Mouse (Mus musculus) forebrain, embryonic 13.5 days (tissue): ENCODE measurements at regions not wholly inside any gene's neighbourhood (a gene's known extent, or its start where the extent isn't known, plus 50 kb on each side); places are given as distances from the start of the nearest gene placed in this dataset.

ENCODE experiments used
- ATAC-seq: fragments of 200-750 bp; cut with Nextera tagmentation; 2 replicates; pipeline ENCODE4 v1.8.0; 2017
- H3K27ac ChIP-seq: fragments of 300-500 bp; sonication (generic); 2 replicates; pipeline ENCODE4 v1.5.1; 2015; ENCODE audit warnings: inconsistent platforms, mild to moderate bottlenecking, moderate library complexity
- H3K27me3 ChIP-seq: fragments of 300-500 bp; sonication (generic); 2 replicates; pipeline ENCODE4 v1.6.1; 2015; ENCODE audit warnings: mild to moderate bottlenecking, inconsistent platforms
- H3K36me3 ChIP-seq: fragments of 300-500 bp; sonication (generic); 2 replicates; pipeline ENCODE4 v1.6.1; 2015; ENCODE audit warnings: mild to moderate bottlenecking, inconsistent platforms; ENCODE audit not compliant: poor library complexity, severe bottlenecking
- H3K4me1 ChIP-seq: fragments of 300-500 bp; sonication (generic); 2 replicates; pipeline ENCODE4 v1.6.1; 2015; ENCODE audit warnings: inconsistent platforms
- H3K4me2 ChIP-seq: fragments of 300-500 bp; sonication (generic); 2 replicates; pipeline ENCODE4 v1.6.1; 2015; ENCODE audit warnings: inconsistent platforms, mild to moderate bottlenecking, moderate library complexity
- H3K4me3 ChIP-seq: fragments of 300-500 bp; sonication (generic); 2 replicates; pipeline ENCODE4 v1.5.1; 2015; ENCODE audit warnings: mild to moderate bottlenecking, inconsistent platforms
- H3K9ac ChIP-seq: fragments of 300-500 bp; sonication (generic); 2 replicates; pipeline ENCODE4 v1.6.1; 2015; ENCODE audit warnings: mild to moderate bottlenecking, inconsistent platforms
- H3K9me3 ChIP-seq: fragments of 300-500 bp; sonication (generic); replicated peaks from 2 replicates; pipeline ENCODE4 v1.6.1; 2016; ENCODE audit warnings: inconsistent platforms
- WGBS: fragments of 180-500 bp; shearing (Covaris S2); methylation state at CpG from one replicate; pipeline ENCODE4 v1.1.7; 2015; 5-methylcytosine and 5-hydroxymethylcytosine counted together

DNA sequence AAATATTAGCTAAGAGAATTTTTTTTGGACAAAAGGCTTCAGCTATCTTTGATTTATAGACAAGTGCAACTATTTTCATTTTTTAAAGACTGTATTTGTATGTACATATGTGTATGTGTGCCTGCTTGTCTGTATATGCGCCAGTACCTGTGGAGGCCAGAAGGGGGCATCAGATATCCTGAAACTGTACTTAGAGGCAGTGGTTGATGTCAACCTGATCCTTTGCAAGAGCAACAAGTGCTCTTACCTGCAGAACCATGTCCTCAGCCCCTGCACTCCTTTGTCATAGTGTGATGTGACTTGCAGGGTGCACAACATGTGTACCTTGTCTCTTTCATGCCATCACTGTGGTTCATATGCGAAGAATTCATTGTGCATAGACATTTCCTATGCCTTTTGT, 379.5 kb downstream of the Bckdhb start:
- WGBS, result 96% methylated on average over 2 of the region's 2 CpGs
- ATAC-seq, result no peak
- H3K4me2 ChIP-seq, result no peak overlapping the region
- no peaks in the 10 kb centered on the region for H3K27me3 ChIP-seq
- no peak overlapping the region for H3K27ac ChIP-seq
- no peaks in the 10 kb centered on the region for H3K4me1 ChIP-seq
- no peak overlapping the region for H3K4me3 ChIP-seq
- no peaks in the 10 kb centered on the region for H3K36me3 ChIP-seq
- no peak overlapping the region for H3K9ac ChIP-seq
- no peaks in the 10 kb centered on the region; the same call in 1 of the 2 replicates for H3K9me3 ChIP-seq

DNA sequence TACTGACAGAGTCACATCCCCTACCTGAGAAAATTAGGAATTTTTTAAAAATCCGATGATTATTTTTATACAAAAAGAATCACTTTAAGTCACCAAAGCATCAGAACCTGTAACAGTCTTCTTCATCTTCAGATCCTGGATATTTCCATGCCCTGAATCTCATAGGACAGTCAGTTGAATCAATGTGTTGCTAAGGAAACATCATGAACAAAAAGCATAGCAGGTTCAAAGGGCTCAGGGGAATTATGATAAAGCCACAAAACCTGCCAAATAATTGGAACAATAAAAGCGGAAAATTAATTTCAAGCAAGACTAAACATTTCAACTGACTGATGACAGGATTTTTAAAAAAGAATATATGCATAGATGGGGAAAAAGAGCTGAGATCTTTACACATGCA, 393.9 kb downstream of the Bckdhb start:
- H3K4me2 ChIP-seq, result no peak overlapping the region
- H3K4me3 ChIP-seq, result no peak overlapping the region
- no peaks in the 10 kb centered on the region for H3K36me3 ChIP-seq
- H3K27ac ChIP-seq, result no peak overlapping the region
- ATAC-seq, result no peak
- H3K9me3 ChIP-seq, result no peaks in the 10 kb centered on the region
- 80% methylated on average over 2 of the region's 2 CpGs for WGBS
- H3K9ac ChIP-seq, result no peak overlapping the region
- H3K4me1 ChIP-seq, result no peaks in the 10 kb centered on the region; the same call in 1 of the 2 replicates
- no peaks in the 10 kb centered on the region for H3K27me3 ChIP-seq

DNA sequence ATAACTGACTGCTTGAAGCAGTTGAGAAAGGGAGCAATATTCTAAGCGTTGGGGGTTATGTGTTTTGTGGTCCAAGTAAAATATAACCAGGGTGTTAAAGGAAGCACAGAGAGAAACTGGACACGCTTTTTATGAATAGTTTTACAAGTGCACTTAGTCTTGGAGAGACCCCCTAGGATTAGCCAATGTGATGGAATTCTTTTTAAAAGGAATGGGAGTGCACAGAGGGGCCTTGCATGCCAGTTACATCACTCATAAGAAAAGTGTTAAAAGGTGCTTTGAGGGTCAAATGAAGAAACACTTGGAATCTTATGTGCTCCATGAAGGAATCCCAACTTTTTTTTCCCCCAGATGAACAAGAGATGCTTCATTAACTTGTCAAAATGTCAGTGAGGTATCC, 394.4 kb downstream of the Bckdhb start:
- H3K9ac ChIP-seq, result no peak overlapping the region
- no peaks in the 10 kb centered on the region for H3K9me3 ChIP-seq
- no peaks in the 10 kb centered on the region; the same call in 1 of the 2 replicates for H3K4me1 ChIP-seq
- no peaks in the 10 kb centered on the region for H3K27me3 ChIP-seq
- no peaks in the 10 kb centered on the region for H3K36me3 ChIP-seq
- H3K4me3 ChIP-seq, result no peak overlapping the region
- WGBS, result 45% methylated on average over 2 of the region's 2 CpGs
- no peak for ATAC-seq
- no peak overlapping the region for H3K4me2 ChIP-seq
- H3K27ac ChIP-seq, result no peak overlapping the region

DNA sequence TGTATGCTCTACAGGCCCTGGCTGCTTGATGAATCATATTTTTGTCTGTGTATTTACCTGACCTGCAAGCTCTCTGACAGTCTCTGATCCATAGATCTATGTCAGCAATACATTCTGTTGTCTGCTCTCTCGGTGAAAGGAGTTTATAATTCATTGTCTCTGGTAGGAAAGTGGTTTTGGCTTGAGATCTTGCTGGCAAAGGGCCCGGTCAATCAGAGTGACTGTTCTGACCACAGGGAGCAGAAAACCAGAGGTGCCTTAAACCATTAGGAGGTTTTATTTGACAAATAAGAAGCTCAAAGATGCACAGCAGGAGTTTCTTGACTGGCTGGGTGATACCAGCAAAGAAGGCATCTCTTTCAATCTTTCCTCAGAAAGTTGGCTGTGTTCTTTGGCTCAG, 398.2 kb downstream of the Bckdhb start:
- ATAC-seq, result 0 out of 2 replicates have a peak, but pooled peaks have one; percentile 24
- Histone ChIP-seq H3K9me3 (no peaks in the 10 kb centered on the region), H3K4me1 (no peaks in the 10 kb centered on the region; the same call in 1 of the 2 replicates), H3K27me3 (no peaks in the 10 kb centered on the region), H3K27ac (no peak overlapping the region), H3K36me3 (no peaks in the 10 kb centered on the region), H3K4me2 (no peak overlapping the region), H3K9ac (no peak overlapping the region), H3K4me3 (no peak overlapping the region)
- WGBS, result 55% methylated on average over 2 of the region's 2 CpGs

GRCm38 (mm10) chr9:84331083-84331602, 406.2 kb downstream of the Bckdhb start:
- no peaks in the 10 kb centered on the region for H3K27me3 ChIP-seq
- no peaks in the 10 kb centered on the region for H3K4me1 ChIP-seq
- no peaks in the 10 kb centered on the region for H3K36me3 ChIP-seq
- no peak overlapping the region for H3K27ac ChIP-seq
- no peaks in the 10 kb centered on the region for H3K9me3 ChIP-seq
- no peak for ATAC-seq
- H3K9ac ChIP-seq, result no peak overlapping the region
- H3K4me3 ChIP-seq, result no peak overlapping the region
- H3K4me2 ChIP-seq, result no peak overlapping the region
- 84% methylated on average over 4 of the region's 4 CpGs for WGBS

GRCm38 (mm10) chr9:84343435-84344095, 418.6 kb downstream of the Bckdhb start:
- H3K36me3 ChIP-seq, result no peaks in the 10 kb centered on the region
- no peak overlapping the region for H3K27ac ChIP-seq
- H3K9me3 ChIP-seq, result no peaks in the 10 kb centered on the region
- no peak overlapping the region for H3K9ac ChIP-seq
- 17% methylated on average over 7 of the region's 7 CpGs for WGBS
- no peak overlapping the region for H3K4me3 ChIP-seq
- 0 out of 2 replicates have a peak, but pooled peaks cover under 1% of the 10 kb centered on the region for H3K27me3 ChIP-seq
- no peak overlapping the region for H3K4me2 ChIP-seq
- H3K4me1 ChIP-seq, result peaks cover 5% of the 10 kb centered on the region; the same call in 1 of the 2 replicates
- ATAC-seq, result peak; percentile 96

- Histone ChIP-seq H3K27me3 (0 out of 2 replicates have a peak, but pooled peaks cover 3% of the 10 kb centered on the region), H3K9ac (no peak overlapping the region), H3K4me1 (no peaks in the 10 kb centered on the region), H3K27ac (no peak overlapping the region), H3K4me3 (no peak overlapping the region), H3K4me2 (no peak overlapping the region), H3K9me3 (no peaks in the 10 kb centered on the region), H3K36me3 (no peaks in the 10 kb centered on the region)
- peak; percentile 74; the same call in 1 of the 2 replicates for ATAC-seq
- 5% methylated on average over 2 of the region's 2 CpGs for WGBS
Measured at GRCm38 (mm10) chr9:84350223-84350622, 425.3 kb downstream of the Bckdhb start.

GRCm38 (mm10) chr9:84354409-84354808, 429.5 kb downstream of the Bckdhb start:
- no peak for ATAC-seq

DNA sequence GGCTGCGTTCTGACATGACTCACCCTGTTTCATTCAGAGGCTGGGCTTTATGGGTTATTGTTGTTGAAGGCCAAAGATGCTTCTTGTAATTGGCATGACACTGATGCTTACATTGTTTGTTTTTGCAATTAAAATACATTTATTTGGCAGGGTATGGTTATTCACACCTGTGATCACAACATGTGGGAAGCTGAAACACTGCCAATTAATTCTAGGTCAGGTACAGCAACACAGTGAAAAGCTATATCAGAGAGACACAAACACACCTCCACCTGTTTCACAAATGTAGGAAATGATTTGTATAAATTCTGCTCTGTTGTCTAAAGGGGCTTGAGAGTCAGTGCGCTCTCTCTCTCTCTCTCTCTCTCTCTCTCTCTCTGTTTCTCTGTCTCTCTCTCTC, 431.2 kb downstream of the Bckdhb start:
- Histone ChIP-seq H3K27me3 (no peaks in the 10 kb centered on the region), H3K9ac (no peak overlapping the region), H3K9me3 (no peaks in the 10 kb centered on the region), H3K27ac (no peak overlapping the region), H3K36me3 (no peaks in the 10 kb centered on the region), H3K4me1 (no peaks in the 10 kb centered on the region), H3K4me3 (no peak overlapping the region), H3K4me2 (no peak overlapping the region)
- no peak for ATAC-seq
- 91% methylated on average over 2 of the region's 2 CpGs for WGBS

More at GRCm38 (mm10) chr9:84354409-84354808, 429.5 kb downstream of the Bckdhb start:
- WGBS, result 81% methylated on average over 2 of the region's 2 CpGs
- H3K36me3 ChIP-seq, result no peaks in the 10 kb centered on the region
- no peak overlapping the region for H3K9ac ChIP-seq
- H3K4me3 ChIP-seq, result no peak overlapping the region
- H3K9me3 ChIP-seq, result no peaks in the 10 kb centered on the region
- no peak overlapping the region for H3K4me2 ChIP-seq
- H3K27me3 ChIP-seq, result no peaks in the 10 kb centered on the region
- H3K4me1 ChIP-seq, result no peaks in the 10 kb centered on the region
- no peak overlapping the region for H3K27ac ChIP-seq

GRCm38 (mm10) chr9:84359879-84360278, 434.9 kb downstream of the Bckdhb start:
- WGBS, result 22% methylated on average over 3 of the region's 3 CpGs
- no peaks in the 10 kb centered on the region for H3K9me3 ChIP-seq
- H3K4me1 ChIP-seq, result no peaks in the 10 kb centered on the region
- H3K4me2 ChIP-seq, result no peak overlapping the region
- no peak overlapping the region for H3K27ac ChIP-seq
- H3K4me3 ChIP-seq, result no peak overlapping the region
- ATAC-seq, result no peak
- H3K9ac ChIP-seq, result no peak overlapping the region
- no peaks in the 10 kb centered on the region for H3K36me3 ChIP-seq
- H3K27me3 ChIP-seq, result no peaks in the 10 kb centered on the region

- Histone ChIP-seq H3K9ac (no peak overlapping the region), H3K4me2 (no peak overlapping the region), H3K27ac (no peak overlapping the region), H3K4me3 (no peak overlapping the region), H3K4me1 (no peaks in the 10 kb centered on the region), H3K9me3 (no peaks in the 10 kb centered on the region), H3K36me3 (no peaks in the 10 kb centered on the region), H3K27me3 (no peaks in the 10 kb centered on the region)
- 48% methylated on average over 4 of the region's 4 CpGs for WGBS
- no peak for ATAC-seq
Measured at GRCm38 (mm10) chr9:84360484-84360883, 435.5 kb downstream of the Bckdhb start.

- Histone ChIP-seq H3K9me3 (no peaks in the 10 kb centered on the region), H3K4me3 (no peak overlapping the region), H3K4me1 (no peaks in the 10 kb centered on the region), H3K4me2 (no peak overlapping the region), H3K9ac (no peak overlapping the region), H3K27ac (no peak overlapping the region), H3K36me3 (no peaks in the 10 kb centered on the region), H3K27me3 (no peaks in the 10 kb centered on the region)
- 93% methylated on average over 5 of the region's 5 CpGs for WGBS
- ATAC-seq, result no peak
Measured at GRCm38 (mm10) chr9:84363478-84363877, 438.5 kb downstream of the Bckdhb start.

DNA sequence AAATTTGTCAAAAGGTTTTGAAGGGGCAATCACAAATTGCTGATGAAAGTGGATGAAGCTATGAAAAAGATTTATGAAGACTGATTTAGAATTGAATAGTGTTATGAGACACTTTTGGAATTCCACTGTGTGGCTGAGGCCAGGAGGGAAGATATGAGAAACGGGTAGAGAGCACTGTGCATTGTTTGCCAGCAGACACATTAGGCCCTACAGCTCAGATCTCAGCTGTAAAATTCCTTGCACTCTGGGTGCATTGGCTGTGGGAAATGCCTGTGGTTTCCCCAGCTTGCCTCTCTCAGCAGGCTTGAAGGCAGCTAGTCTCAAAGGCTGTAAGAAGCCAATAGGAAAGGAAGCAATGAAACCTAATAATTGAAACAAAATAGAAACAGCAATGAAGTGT, 444.3 kb downstream of the Bckdhb start:
- no peak overlapping the region for H3K9ac ChIP-seq
- no peaks in the 10 kb centered on the region for H3K36me3 ChIP-seq
- no peaks in the 10 kb centered on the region for H3K27me3 ChIP-seq
- no peak overlapping the region for H3K4me3 ChIP-seq
- no peaks in the 10 kb centered on the region for H3K4me1 ChIP-seq
- no peaks in the 10 kb centered on the region for H3K9me3 ChIP-seq
- WGBS, result 60% methylated on average over 1 of the region's 1 CpGs
- H3K4me2 ChIP-seq, result no peak overlapping the region
- H3K27ac ChIP-seq, result no peak overlapping the region
- no peak for ATAC-seq
